Mouse (Mus musculus): Measurements from ENCODE around the gene Grhl1. TPM values are rescaled to one million over a fixed set of nuclear protein-coding genes. Genes with fewer than 3 reads are reported as not detected.

Grhl1 gene
- polyA plus RNA-seq, 1 experiment from 2014 or later, result 4.0 TPM

- H3K4me1 ChIP-seq (ENCODE audit: insufficient read depth, low read depth, low read length), result no peaks in the 10 kb centered on the region
- TF ChIP-seq EP300 (IDR thresholded peaks at IDR 0.05) (no peak), CTCF (IDR thresholded peaks at IDR 0.05) (no peak)
- no peaks in the 10 kb centered on the region for H3K9me3 ChIP-seq (ENCODE audit: low read length)
- ATAC-seq, result no peak
- H3K4me2 ChIP-seq (replicated peaks; ENCODE audit: low read depth, low read length), result peak overlapping the region; percentile 79
- peak overlapping the region; percentile 57 for H3K4me3 ChIP-seq (ENCODE audit: low read depth, low read length)
- peak overlapping the region; percentile 51; the same call in 1 of the 2 replicates for H3K27ac ChIP-seq (ENCODE audit: low read length)
- H3K9ac ChIP-seq (replicated peaks; ENCODE audit: low read depth), result peak overlapping the region; percentile 32
- WGBS, result 5% methylated on average over 45 of the region's 48 CpGs
- peak; percentile 28 for DNase-seq (ENCODE audit: low spot score)
- H3K27me3 ChIP-seq (replicated peaks; ENCODE audit: insufficient read depth, low read length), result peaks cover 5% of the 10 kb centered on the region; the same call in 1 of the 2 replicates
- H3K36me3 ChIP-seq (ENCODE audit: insufficient read depth, low read length), result no peaks in the 10 kb centered on the region
Observed at GRCm38 (mm10) chr12:24572421-24573274, 565 bp downstream of the Grhl1 start.

GRCm38 (mm10) chr12:24573275-24573580 is 1.1 kb downstream of the Grhl1 start:
- TF ChIP-seq EP300 (IDR thresholded peaks at IDR 0.05), result no peak
- no peak for TF ChIP-seq CTCF (IDR thresholded peaks at IDR 0.05)
- WGBS, result 33% methylated on average over 3 of the region's 3 CpGs
- Histone ChIP-seq H3K27me3 (replicated peaks; ENCODE audit: insufficient read depth, low read length) (peaks cover 5% of the 10 kb centered on the region; the same call in 1 of the 2 replicates), H3K9me3 (ENCODE audit: low read length) (no peaks in the 10 kb centered on the region), H3K27ac (ENCODE audit: low read length) (no peak overlapping the region), H3K4me1 (ENCODE audit: insufficient read depth, low read depth, low read length) (no peaks in the 10 kb centered on the region), H3K4me2 (replicated peaks; ENCODE audit: low read depth, low read length) (peak overlapping the region; percentile 79), H3K9ac (replicated peaks; ENCODE audit: low read depth) (no peak overlapping the region), H3K36me3 (ENCODE audit: insufficient read depth, low read length) (no peaks in the 10 kb centered on the region), H3K4me3 (ENCODE audit: low read depth, low read length) (no peak overlapping the region)
- DNase-seq (ENCODE audit: low spot score) (no peak), ATAC-seq (no peak)

GRCm38 (mm10) chr12:24574870-24575269 is 2.8 kb downstream of the Grhl1 start:
- Histone ChIP-seq H3K4me2 (replicated peaks; ENCODE audit: low read depth, low read length) (no peak overlapping the region), H3K27ac (ENCODE audit: low read length) (no peak overlapping the region), H3K4me1 (ENCODE audit: insufficient read depth, low read depth, low read length) (no peaks in the 10 kb centered on the region), H3K27me3 (replicated peaks; ENCODE audit: insufficient read depth, low read length) (peaks cover 5% of the 10 kb centered on the region; the same call in 1 of the 2 replicates), H3K9ac (replicated peaks; ENCODE audit: low read depth) (no peak overlapping the region), H3K36me3 (ENCODE audit: insufficient read depth, low read length) (no peaks in the 10 kb centered on the region), H3K4me3 (ENCODE audit: low read depth, low read length) (no peak overlapping the region), H3K9me3 (ENCODE audit: low read length) (no peaks in the 10 kb centered on the region)
- WGBS, result 39% methylated on average over 7 of the region's 7 CpGs
- TF ChIP-seq CTCF (IDR thresholded peaks at IDR 0.05) (no peak), EP300 (IDR thresholded peaks at IDR 0.05) (no peak)
- ATAC-seq (no peak), DNase-seq (ENCODE audit: low spot score) (peak; percentile 23)

- TF ChIP-seq EP300 (IDR thresholded peaks at IDR 0.05) (no peak), CTCF (IDR thresholded peaks at IDR 0.05) (no peak)
- Histone ChIP-seq H3K36me3 (ENCODE audit: insufficient read depth, low read length) (no peaks in the 10 kb centered on the region), H3K4me1 (ENCODE audit: insufficient read depth, low read depth, low read length) (no peaks in the 10 kb centered on the region), H3K27ac (ENCODE audit: low read length) (no peak overlapping the region), H3K27me3 (replicated peaks; ENCODE audit: insufficient read depth, low read length) (no peaks in the 10 kb centered on the region), H3K9me3 (ENCODE audit: low read length) (no peaks in the 10 kb centered on the region), H3K9ac (replicated peaks; ENCODE audit: low read depth) (no peak overlapping the region), H3K4me3 (ENCODE audit: low read depth, low read length) (no peak overlapping the region), H3K4me2 (replicated peaks; ENCODE audit: low read depth, low read length) (no peak overlapping the region)
- ATAC-seq (no peak), DNase-seq (ENCODE audit: low spot score) (no peak)
- 52% methylated on average over 1 of the region's 1 CpGs for WGBS
Observed at GRCm38 (mm10) chr12:24580452-24580851, 8.4 kb downstream of the Grhl1 start.

GRCm38 (mm10) chr12:24580996-24581683 is 9.1 kb downstream of the Grhl1 start:
- Histone ChIP-seq H3K4me2 (replicated peaks; ENCODE audit: low read depth, low read length) (no peak overlapping the region), H3K9me3 (ENCODE audit: low read length) (no peaks in the 10 kb centered on the region), H3K4me3 (ENCODE audit: low read depth, low read length) (no peak overlapping the region), H3K9ac (replicated peaks; ENCODE audit: low read depth) (no peak overlapping the region), H3K27me3 (replicated peaks; ENCODE audit: insufficient read depth, low read length) (no peaks in the 10 kb centered on the region), H3K27ac (ENCODE audit: low read length) (no peak overlapping the region), H3K36me3 (ENCODE audit: insufficient read depth, low read length) (no peaks in the 10 kb centered on the region), H3K4me1 (ENCODE audit: insufficient read depth, low read depth, low read length) (no peaks in the 10 kb centered on the region)
- DNase-seq (ENCODE audit: low spot score), result no peak
- WGBS, result 66% methylated on average over 14 of the region's 14 CpGs
- ATAC-seq, result no peak
- TF ChIP-seq CTCF (IDR thresholded peaks at IDR 0.05) (no peak), EP300 (IDR thresholded peaks at IDR 0.05) (no peak)

- TF ChIP-seq CTCF (IDR thresholded peaks at IDR 0.05) (no peak), EP300 (IDR thresholded peaks at IDR 0.05) (no peak)
- Histone ChIP-seq H3K27me3 (replicated peaks; ENCODE audit: insufficient read depth, low read length) (no peaks in the 10 kb centered on the region), H3K27ac (ENCODE audit: low read length) (no peak overlapping the region), H3K4me1 (ENCODE audit: insufficient read depth, low read depth, low read length) (no peaks in the 10 kb centered on the region), H3K4me2 (replicated peaks; ENCODE audit: low read depth, low read length) (no peak overlapping the region), H3K4me3 (ENCODE audit: low read depth, low read length) (no peak overlapping the region), H3K36me3 (ENCODE audit: insufficient read depth, low read length) (no peaks in the 10 kb centered on the region), H3K9ac (replicated peaks; ENCODE audit: low read depth) (no peak overlapping the region), H3K9me3 (ENCODE audit: low read length) (no peaks in the 10 kb centered on the region)
- WGBS, result 73% methylated on average over 3 of the region's 3 CpGs
- DNase-seq (ENCODE audit: low spot score) (no peak), ATAC-seq (no peak)
Observed at GRCm38 (mm10) chr12:24583653-24584052, 11.6 kb downstream of the Grhl1 start.

Data from lung, postnatal 0 days (tissue).